Mouse (Mus musculus) lung, embryonic 16.5 days (tissue): ENCODE measurements around the gene Tshr. TPM values are rescaled to one million over a fixed set of nuclear protein-coding genes. Genes with fewer than 3 reads are reported as not detected.
A peak's percentile ranks its signal among the peaks of the same experiment; 100 is the strongest.
"Not testable (repeated sequence)": the region's sequence is repeated elsewhere in the genome, so short reads cannot be mapped to it uniquely, and the experiment has no call there.

Experiments used
- ATAC-seq: fragments of 200-750 bp; cut with Nextera tagmentation; 2 replicates; pipeline ENCODE4 v1.8.0; 2017; ENCODE audit warnings: low read depth, mild to moderate bottlenecking, moderate library complexity
- H3K27ac ChIP-seq: fragments of 300-500 bp; sonication (generic); 2 replicates; pipeline ENCODE4 v1.5.1; 2014; ENCODE audit warnings: mild to moderate bottlenecking, control low read depth, low read length
- H3K27me3 ChIP-seq: fragments of 300-500 bp; sonication (generic); 2 replicates; pipeline ENCODE4 v1.6.1; 2014; ENCODE audit warnings: low read depth, low read length, mixed read lengths; ENCODE audit not compliant: control insufficient read depth, insufficient read depth
- H3K36me3 ChIP-seq: fragments of 300-500 bp; sonication (generic); 2 replicates; pipeline ENCODE4 v1.6.1; 2014; ENCODE audit warnings: low read length; ENCODE audit not compliant: control insufficient read depth, insufficient read depth
- H3K4me1 ChIP-seq: fragments of 300-500 bp; sonication (generic); replicated peaks from 2 replicates; pipeline ENCODE4 v1.6.1; 2014; ENCODE audit warnings: low read length, mixed read lengths; ENCODE audit not compliant: control insufficient read depth, insufficient read depth
- H3K4me2 ChIP-seq: fragments of 300-500 bp; sonication (generic); 2 replicates; pipeline ENCODE4 v1.6.1; 2014; ENCODE audit warnings: low read depth, low read length, control low read depth
- H3K4me3 ChIP-seq: fragments of 300-500 bp; sonication (generic); 2 replicates; pipeline ENCODE4 v1.5.1; 2014; ENCODE audit warnings: mild to moderate bottlenecking, low read length, control low read depth
- H3K9ac ChIP-seq: fragments of 300-500 bp; sonication (generic); 2 replicates; pipeline ENCODE4 v1.6.1; 2014; ENCODE audit warnings: low read length, control low read depth
- H3K9me3 ChIP-seq: fragments of 300-500 bp; sonication (generic); 2 replicates; pipeline ENCODE4 v1.6.1; 2016; ENCODE audit warnings: low read length; ENCODE audit not compliant: control insufficient read depth
- WGBS: fragments of 180-500 bp; shearing (Covaris S2); extraction: QIAGEN DNeasy Blood & Tissue Kit; methylation state at CpG from one replicate; pipeline ENCODE4 v1.1.7; 2014; 5-methylcytosine and 5-hydroxymethylcytosine counted together
- polyA plus RNA-seq: library from polyadenylated mRNA; unstranded; fragments of >200 nt; fragmentation: Nextera tagmentation; extraction: Ambion mirVana; gene quantifications from 2 replicates; pipeline ENCODE4 v1.2.1, GENCODE M21; 2015

The Tshr gene
- polyA plus RNA-seq, 1 experiment from 2014 or later: 0.19 TPM

DNA sequence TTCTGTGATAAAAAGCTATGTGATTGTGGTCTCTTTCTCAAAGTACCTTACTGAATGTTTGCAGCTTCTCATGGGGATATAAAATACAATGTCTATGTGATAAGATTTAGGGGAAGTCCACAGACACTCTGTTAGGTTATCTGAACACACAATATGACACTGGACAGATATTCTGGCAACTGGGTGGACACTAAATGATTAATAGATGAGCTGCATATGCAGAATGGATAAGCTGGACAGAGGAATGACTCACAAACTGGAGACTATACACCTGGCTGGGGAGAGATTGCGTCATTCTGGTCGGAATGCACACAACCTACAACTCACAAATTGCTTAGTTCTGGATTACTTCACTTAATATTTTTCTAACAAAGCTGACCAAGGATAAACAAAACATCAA is 195.3 kb downstream of the Tshr start:
- WGBS: 95% methylated on average over 2 of the region's 2 CpGs
- Histone ChIP-seq H3K4me2 (no peak overlapping the region), H3K9me3 (no peaks in the 10 kb centered on the region), H3K4me1 (peaks cover 5% of the 10 kb centered on the region; the same call in 1 of the 2 replicates), H3K9ac (no peak overlapping the region), H3K27me3 (no peaks in the 10 kb centered on the region), H3K36me3 (peaks cover 21% of the 10 kb centered on the region), H3K4me3 (no peak overlapping the region), H3K27ac (no peak overlapping the region)
- ATAC-seq: no peak

DNA sequence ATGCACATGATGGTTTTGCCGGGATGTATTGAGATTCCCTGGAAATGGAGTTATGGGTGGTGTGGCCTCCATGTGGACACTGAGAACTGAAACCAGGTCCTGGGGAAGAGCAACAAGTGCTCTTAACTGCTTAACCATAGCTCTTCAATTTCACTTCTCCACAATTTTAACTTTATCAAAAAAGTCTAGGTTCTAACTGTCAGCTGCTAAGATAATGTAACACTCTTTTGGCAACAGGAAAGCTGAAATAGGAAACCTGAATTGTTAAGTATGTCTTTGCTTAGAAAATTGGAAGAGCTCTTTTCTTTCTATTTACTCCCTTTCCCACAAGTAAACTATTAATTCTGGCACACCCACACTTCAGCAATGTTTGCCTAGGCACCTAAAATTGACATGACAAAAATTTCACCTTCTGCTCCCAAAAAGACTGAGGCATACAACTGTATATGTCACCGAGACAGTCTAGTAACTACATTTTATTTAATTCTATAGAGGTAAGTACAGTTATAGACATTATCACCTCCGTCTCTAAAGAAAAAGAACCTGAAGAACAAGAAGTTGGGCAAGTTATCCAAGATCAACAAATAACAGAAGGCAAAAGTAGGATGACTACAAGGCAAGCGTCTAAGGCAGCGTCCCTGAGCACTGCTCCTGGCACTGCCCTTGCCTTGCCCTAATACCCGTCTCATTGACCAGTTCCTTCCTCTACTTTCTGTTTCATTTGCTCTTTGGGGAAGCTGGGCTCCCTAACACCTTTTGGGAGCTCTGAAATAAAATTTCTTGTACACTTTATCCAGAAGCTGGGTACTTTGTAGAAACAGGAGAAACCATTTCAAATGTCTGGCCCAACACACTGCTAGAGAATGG is 197.1 kb downstream of the Tshr start:
- Histone ChIP-seq H3K9ac (no peak overlapping the region), H3K27me3 (no peaks in the 10 kb centered on the region), H3K27ac (no peak overlapping the region), H3K4me2 (no peak overlapping the region), H3K36me3 (peaks cover 23% of the 10 kb centered on the region), H3K9me3 (no peaks in the 10 kb centered on the region), H3K4me1 (peaks cover 5% of the 10 kb centered on the region; the same call in 1 of the 2 replicates), H3K4me3 (no peak overlapping the region)
- no peak for ATAC-seq
- WGBS: 63% methylated on average over 6 of the region's 6 CpGs

DNA sequence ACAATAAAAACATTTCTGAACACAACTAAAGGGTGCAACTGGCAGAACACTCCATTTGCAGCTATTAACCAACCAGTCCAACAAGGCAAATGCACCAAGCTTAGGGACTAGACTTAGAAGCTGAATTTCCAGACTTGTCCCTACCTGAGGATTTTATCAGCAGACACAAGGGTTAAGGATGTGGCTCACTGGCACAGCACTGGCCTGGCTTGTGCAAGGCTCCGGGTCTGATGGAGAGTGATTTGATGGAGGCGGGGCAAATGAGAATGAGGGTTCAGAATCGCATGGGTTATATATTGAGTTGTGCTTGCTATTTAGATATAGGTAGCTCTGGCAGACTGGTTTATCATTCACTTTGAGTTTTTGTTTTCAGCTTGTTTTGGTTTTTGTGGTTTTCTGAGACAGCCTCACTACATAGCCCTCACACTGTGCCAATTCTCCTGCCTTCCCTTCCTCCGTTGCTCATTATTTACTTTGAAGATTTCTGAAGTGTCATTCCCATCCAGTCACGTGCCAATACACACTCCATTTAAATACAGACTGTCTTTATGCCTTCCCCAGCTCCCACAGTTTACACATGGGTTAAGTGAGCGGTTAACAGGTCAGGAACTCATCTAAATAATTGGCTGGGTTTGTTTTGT is 198.1 kb downstream of the Tshr start:
- no peak overlapping the region for H3K9ac ChIP-seq
- no peak overlapping the region for H3K4me3 ChIP-seq
- no peaks in the 10 kb centered on the region for H3K27me3 ChIP-seq
- WGBS: 51% methylated on average over 6 of the region's 6 CpGs
- no peak overlapping the region for H3K4me2 ChIP-seq
- no peak for ATAC-seq
- H3K9me3 ChIP-seq: no peaks in the 10 kb centered on the region
- H3K36me3 ChIP-seq: peaks cover 19% of the 10 kb centered on the region
- H3K4me1 ChIP-seq: peaks cover 12% of the 10 kb centered on the region
- no peak overlapping the region for H3K27ac ChIP-seq

DNA sequence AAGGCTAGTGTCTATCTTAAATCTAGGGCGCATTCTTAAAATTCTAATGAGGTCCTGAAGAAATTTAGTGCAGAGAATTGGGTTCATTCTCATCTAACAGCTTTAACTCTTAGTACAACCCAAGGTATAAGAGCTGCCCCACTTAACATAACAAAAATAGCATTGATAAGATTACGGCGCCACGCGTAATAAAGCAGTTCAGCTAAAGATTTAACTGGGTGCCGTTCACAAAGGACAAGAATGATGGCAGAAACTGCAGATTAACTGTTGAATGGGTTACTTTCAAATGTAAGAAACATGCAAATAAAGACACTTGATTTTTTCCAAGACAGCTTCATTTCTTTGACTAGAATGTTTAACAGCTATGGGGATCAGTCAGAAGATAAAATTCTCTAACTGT is 199.0 kb downstream of the Tshr start:
- no peak overlapping the region for H3K4me3 ChIP-seq
- peaks cover 12% of the 10 kb centered on the region for H3K4me1 ChIP-seq
- H3K4me2 ChIP-seq: no peak overlapping the region
- no peak for ATAC-seq
- no peak overlapping the region for H3K9ac ChIP-seq
- peaks cover 15% of the 10 kb centered on the region for H3K36me3 ChIP-seq
- H3K9me3 ChIP-seq: no peaks in the 10 kb centered on the region
- H3K27me3 ChIP-seq: no peaks in the 10 kb centered on the region
- H3K27ac ChIP-seq: no peak overlapping the region
- WGBS: 66% methylated on average over 6 of the region's 6 CpGs

DNA sequence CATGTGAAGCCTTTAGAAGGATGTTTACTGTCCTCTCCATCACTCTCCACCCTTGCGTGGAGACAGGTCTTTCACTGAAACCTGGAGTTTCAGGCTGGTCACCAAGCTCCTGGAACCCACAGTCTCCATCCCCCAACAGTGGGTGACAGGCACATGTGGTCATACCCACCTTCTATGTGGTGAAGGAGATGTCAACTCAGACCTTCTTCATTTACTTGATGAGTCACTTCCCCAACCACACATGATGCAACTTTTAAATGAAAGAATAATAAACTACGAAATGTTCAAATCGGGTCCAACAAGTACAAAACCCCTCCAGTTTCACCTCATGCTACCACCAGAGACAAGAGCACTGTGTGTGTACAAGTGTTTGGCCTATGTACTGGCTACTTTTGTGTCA is 200.8 kb downstream of the Tshr start:
- H3K4me1 ChIP-seq: peaks cover 12% of the 10 kb centered on the region
- no peak overlapping the region for H3K4me2 ChIP-seq
- WGBS: 74% methylated on average over 3 of the region's 3 CpGs
- no peaks in the 10 kb centered on the region for H3K9me3 ChIP-seq
- no peaks in the 10 kb centered on the region for H3K27me3 ChIP-seq
- H3K9ac ChIP-seq: no peak overlapping the region
- H3K4me3 ChIP-seq: no peak overlapping the region
- no peak for ATAC-seq
- H3K36me3 ChIP-seq: peaks cover 8% of the 10 kb centered on the region; the same call in 1 of the 2 replicates
- no peak overlapping the region for H3K27ac ChIP-seq

DNA sequence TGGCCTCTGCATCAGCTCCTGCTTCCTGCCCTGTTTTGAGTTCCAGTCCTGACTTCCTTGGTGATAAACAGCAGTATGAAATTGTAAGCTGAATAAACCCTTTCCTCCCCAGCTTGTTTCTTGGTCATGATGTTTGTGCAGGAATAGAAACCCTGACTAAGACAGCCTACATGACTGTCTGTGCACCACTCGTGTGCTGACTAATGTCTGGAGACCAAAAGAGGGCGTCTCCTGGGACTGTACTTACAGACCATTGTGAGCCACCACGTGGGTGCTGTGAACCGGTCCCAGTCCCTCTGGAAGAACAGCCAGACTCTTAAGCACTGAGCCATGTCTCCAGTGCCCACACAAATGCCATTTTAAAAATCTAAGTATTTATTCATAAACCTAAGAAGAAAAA is 201.5 kb downstream of the Tshr start:
- WGBS: 93% methylated on average over 4 of the region's 4 CpGs
- not testable (repeated sequence) for H3K4me3 ChIP-seq, H3K36me3 ChIP-seq, H3K9ac ChIP-seq, H3K4me2 ChIP-seq, H3K27me3 ChIP-seq, ATAC-seq, H3K27ac ChIP-seq, H3K9me3 ChIP-seq
- peaks cover 15% of the 10 kb centered on the region for H3K4me1 ChIP-seq

DNA sequence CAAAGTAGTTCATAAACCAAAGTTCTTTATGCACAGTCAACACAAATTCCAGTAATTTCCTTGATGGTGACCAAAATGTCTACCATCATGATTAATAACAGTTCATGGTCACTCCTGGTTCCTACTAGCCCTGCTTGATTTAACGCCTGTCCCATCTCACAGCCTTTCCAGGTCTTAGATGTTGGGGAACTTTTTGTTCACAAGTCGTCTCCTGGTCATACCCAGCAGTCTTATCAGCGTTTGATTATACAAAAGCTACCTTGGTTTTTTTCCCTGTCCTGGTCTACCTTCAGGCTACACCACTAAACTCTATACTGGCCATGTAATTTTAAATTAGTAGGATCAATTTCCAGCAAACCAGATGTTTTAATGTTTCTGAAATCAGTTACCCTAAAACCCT is 202.7 kb downstream of the Tshr start:
- Histone ChIP-seq H3K27me3 (no peaks in the 10 kb centered on the region), H3K4me1 (peaks cover 17% of the 10 kb centered on the region), H3K36me3 (peaks cover 8% of the 10 kb centered on the region; the same call in 1 of the 2 replicates), H3K4me3 (peak overlapping the region; percentile 80), H3K27ac (no peak overlapping the region), H3K4me2 (peak overlapping the region; percentile 71), H3K9ac (peak overlapping the region; percentile 99), H3K9me3 (no peaks in the 10 kb centered on the region)
- ATAC-seq: no peak
- WGBS: 35% methylated on average over 3 of the region's 3 CpGs

DNA sequence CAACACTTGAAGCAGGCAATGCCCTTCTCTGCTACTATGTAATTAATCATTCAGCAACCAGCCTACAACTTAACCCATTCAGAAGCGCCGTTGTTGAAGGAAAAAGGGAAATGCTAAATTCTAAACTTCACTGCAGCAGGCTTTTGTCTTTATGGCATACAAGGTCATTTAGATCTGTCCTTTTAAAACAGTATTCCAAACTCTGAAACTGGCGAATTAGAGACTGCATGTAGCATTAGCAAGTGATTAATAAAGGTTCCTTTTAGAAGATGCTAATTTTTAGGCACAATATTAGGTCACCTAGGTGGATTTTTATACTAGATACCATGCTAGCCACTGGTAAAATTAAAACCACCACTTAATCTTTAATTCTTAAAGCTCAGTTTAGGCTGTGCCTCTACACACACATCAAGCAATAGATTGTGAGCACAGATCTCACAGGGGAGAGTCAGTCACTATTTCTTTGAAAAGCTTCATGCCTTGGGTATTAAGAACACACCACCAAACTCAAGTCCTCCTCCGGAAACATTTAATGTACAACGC is 203.2 kb downstream of the Tshr start:
- Histone ChIP-seq H3K4me1 (peaks cover 17% of the 10 kb centered on the region), H3K4me3 (peak overlapping the region; percentile 80), H3K27me3 (no peaks in the 10 kb centered on the region), H3K4me2 (peak overlapping the region; percentile 71), H3K9me3 (no peaks in the 10 kb centered on the region), H3K27ac (peak overlapping the region; percentile 100), H3K9ac (peak overlapping the region; percentile 99), H3K36me3 (peaks cover 8% of the 10 kb centered on the region; the same call in 1 of the 2 replicates)
- no peak for ATAC-seq
- 6% methylated on average over 5 of the region's 5 CpGs for WGBS

DNA sequence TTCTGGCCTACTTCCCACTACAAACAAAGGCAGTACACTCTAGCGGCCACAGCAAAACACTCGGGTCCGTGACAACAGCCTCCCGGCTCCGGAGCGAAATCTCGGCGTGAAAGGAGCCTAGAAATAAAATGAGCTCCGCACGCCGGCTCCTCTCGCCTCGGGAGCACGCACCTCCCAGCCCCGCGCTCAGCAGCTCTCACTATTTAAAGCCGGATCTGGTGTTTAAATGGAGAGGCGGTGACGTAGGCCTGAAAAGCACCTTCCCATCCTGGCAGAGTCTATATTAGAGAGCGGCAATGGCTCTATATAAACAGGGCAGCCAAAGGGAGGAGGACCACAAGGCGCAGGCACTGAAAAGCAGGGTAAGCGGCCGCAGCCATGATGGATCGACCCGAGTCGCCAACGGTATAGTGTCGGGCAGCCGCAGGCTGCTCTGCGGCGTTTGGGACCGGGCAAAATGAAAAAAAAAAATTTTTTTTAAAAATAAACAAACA is 203.9 kb downstream of the Tshr start:
- Histone ChIP-seq H3K36me3 (peaks cover 8% of the 10 kb centered on the region; the same call in 1 of the 2 replicates), H3K9ac (peak overlapping the region; percentile 99), H3K4me2 (peak overlapping the region; percentile 71), H3K4me3 (peak overlapping the region; percentile 80), H3K27me3 (no peaks in the 10 kb centered on the region), H3K9me3 (no peaks in the 10 kb centered on the region), H3K4me1 (peaks cover 14% of the 10 kb centered on the region), H3K27ac (peak overlapping the region; percentile 100)
- ATAC-seq: peak; percentile 91
- under 1% methylated on average over 32 of the region's 32 CpGs for WGBS
